Mouse (Mus musculus): ENCODE results near the gene Fam205a1. TPM values are rescaled to one million over a fixed set of nuclear protein-coding genes. Genes with fewer than 3 reads are reported as not detected.
"Not testable (repeated sequence)": the region's sequence is repeated elsewhere in the genome, so short reads cannot be mapped to it uniquely, and the experiment has no call there.

Fam205a1 gene
- polyA plus RNA-seq, 1 experiment from 2014 or later = not detected

- not testable (repeated sequence) for H3K9me3 ChIP-seq (ENCODE audit: control insufficient read depth, low read length); H3K4me3 ChIP-seq (ENCODE audit: low read length); H3K36me3 ChIP-seq (ENCODE audit: control insufficient read depth, insufficient read depth, low read length); H3K27ac ChIP-seq (ENCODE audit: low read depth, low read length); H3K9ac ChIP-seq (ENCODE audit: low read depth, low read length); H3K4me2 ChIP-seq (replicated peaks; ENCODE audit: low read depth, low read length); ATAC-seq (ENCODE audit: low FRiP score, low TSS enrichment); H3K27me3 ChIP-seq (ENCODE audit: control insufficient read depth, insufficient read depth, low read length); H3K4me1 ChIP-seq (ENCODE audit: control insufficient read depth, insufficient read depth, low read length)
- WGBS = 82% methylated on average over 4 of the region's 5 CpGs
Observed at GRCm38 (mm10) chr4:42863487-42863886, 9.8 kb upstream of the Fam205a1 start.

GRCm38 (mm10) chr4:42860483-42860882, 6.8 kb upstream of the Fam205a1 start:
- not testable (repeated sequence) for H3K27ac ChIP-seq (ENCODE audit: low read depth, low read length); H3K27me3 ChIP-seq (ENCODE audit: control insufficient read depth, insufficient read depth, low read length); H3K9ac ChIP-seq (ENCODE audit: low read depth, low read length); H3K9me3 ChIP-seq (ENCODE audit: control insufficient read depth, low read length); ATAC-seq (ENCODE audit: low FRiP score, low TSS enrichment); H3K4me2 ChIP-seq (replicated peaks; ENCODE audit: low read depth, low read length); H3K36me3 ChIP-seq (ENCODE audit: control insufficient read depth, insufficient read depth, low read length); H3K4me3 ChIP-seq (ENCODE audit: low read length); H3K4me1 ChIP-seq (ENCODE audit: control insufficient read depth, insufficient read depth, low read length)
- 76% methylated on average over 9 of the region's 9 CpGs for WGBS

- 72% methylated on average over 1 of the region's 1 CpGs for WGBS
- ATAC-seq (ENCODE audit: low FRiP score, low TSS enrichment); H3K27ac ChIP-seq (ENCODE audit: low read depth, low read length): not testable (repeated sequence)
Observed at GRCm38 (mm10) chr4:42856671-42857070, 3.0 kb upstream of the Fam205a1 start, which contains the start of gene Gm12394. Gm12394 (minus strand) TSS chr4:42856771.

More at GRCm38 (mm10) chr4:42856671-42857070, 3.0 kb upstream of the Fam205a1 start, which contains the start of gene Gm12394:
- H3K27me3 ChIP-seq (ENCODE audit: control insufficient read depth, insufficient read depth, low read length); H3K9ac ChIP-seq (ENCODE audit: low read depth, low read length); H3K4me2 ChIP-seq (replicated peaks; ENCODE audit: low read depth, low read length); H3K4me3 ChIP-seq (ENCODE audit: low read length); H3K9me3 ChIP-seq (ENCODE audit: control insufficient read depth, low read length); H3K4me1 ChIP-seq (ENCODE audit: control insufficient read depth, insufficient read depth, low read length); H3K36me3 ChIP-seq (ENCODE audit: control insufficient read depth, insufficient read depth, low read length): not testable (repeated sequence)

Other genes with a start within 250 kb of the Fam205a1 start
- gene Gm10591, start 241.7 kb downstream of the Fam205a1 start, polyA plus RNA-seq (2014; fragmentation: Nextera tagmentation; extraction: Ambion mirVana) = 2.3 TPM in 1 of 2 replicates, not detected in the other
- gene Gm2564, start 224.2 kb downstream of the Fam205a1 start, polyA plus RNA-seq (2014; fragmentation: Nextera tagmentation; extraction: Ambion mirVana) = not detected in 2 replicates
- gene Ccl27b, start 198.6 kb downstream of the Fam205a1 start, polyA plus RNA-seq (2014; fragmentation: Nextera tagmentation; extraction: Ambion mirVana) = not detected in 2 replicates
- gene Il11ra2, start 192.0 kb downstream of the Fam205a1 start, polyA plus RNA-seq (2014; fragmentation: Nextera tagmentation; extraction: Ambion mirVana) = not detected in 2 replicates
- not detected in 2 replicates for gene 4930578G10Rik, start 118.3 kb downstream of the Fam205a1 start, polyA plus RNA-seq (2014; fragmentation: Nextera tagmentation; extraction: Ambion mirVana)
- not detected in 2 replicates for gene Ccl19, start 97.3 kb downstream of the Fam205a1 start, polyA plus RNA-seq (2014; fragmentation: Nextera tagmentation; extraction: Ambion mirVana)
- gene Ccl21a, start 79.9 kb downstream of the Fam205a1 start, polyA plus RNA-seq (2014; fragmentation: Nextera tagmentation; extraction: Ambion mirVana) = 47.2 and 48.1 TPM in 2 replicates
- gene Gm12394, start 2.9 kb upstream of the Fam205a1 start, polyA plus RNA-seq (2014; fragmentation: Nextera tagmentation; extraction: Ambion mirVana) = 0.14 and 0.16 TPM in 2 replicates
- 0.35 TPM in 1 of 2 replicates, not detected in the other for gene Fam205c, start 20.3 kb upstream of the Fam205a1 start, polyA plus RNA-seq (2014; fragmentation: Nextera tagmentation; extraction: Ambion mirVana)
- 0.41 and 1.1 TPM in 2 replicates for gene Phf24, start 62.8 kb upstream of the Fam205a1 start, polyA plus RNA-seq (2014; fragmentation: Nextera tagmentation; extraction: Ambion mirVana)
- gene Dnajb5, start 95.9 kb upstream of the Fam205a1 start, polyA plus RNA-seq (2014; fragmentation: Nextera tagmentation; extraction: Ambion mirVana) = 5.1 and 6.8 TPM in 2 replicates
- gene 1700022I11Rik, start 115.7 kb upstream of the Fam205a1 start, polyA plus RNA-seq (2014; fragmentation: Nextera tagmentation; extraction: Ambion mirVana) = 0.34 and 0.37 TPM in 2 replicates
- gene Vcp, start 146.6 kb upstream of the Fam205a1 start, polyA plus RNA-seq (2014; fragmentation: Nextera tagmentation; extraction: Ambion mirVana) = 351 and 554 TPM in 2 replicates
- gene Fancg, start 156.6 kb upstream of the Fam205a1 start, polyA plus RNA-seq (2014; fragmentation: Nextera tagmentation; extraction: Ambion mirVana) = 11.8 and 16.9 TPM in 2 replicates
- gene Pigo, start 171.9 kb upstream of the Fam205a1 start, polyA plus RNA-seq (2014; fragmentation: Nextera tagmentation; extraction: Ambion mirVana) = 14.5 and 21.0 TPM in 2 replicates
- gene Stoml2, start 177.8 kb upstream of the Fam205a1 start, polyA plus RNA-seq (2014; fragmentation: Nextera tagmentation; extraction: Ambion mirVana) = 353 and 454 TPM in 2 replicates
- gene Fam214b, start 192.3 kb upstream of the Fam205a1 start, polyA plus RNA-seq (2014; fragmentation: Nextera tagmentation; extraction: Ambion mirVana) = 6.8 and 8.3 TPM in 2 replicates
- gene Unc13b, start 205.1 kb upstream of the Fam205a1 start, polyA plus RNA-seq (2014; fragmentation: Nextera tagmentation; extraction: Ambion mirVana) = 5.6 and 9.0 TPM in 2 replicates

Data from kidney, embryonic 14.5 days (tissue).